Mouse (Mus musculus) kidney, postnatal 0 days (tissue): ENCODE measurements around the gene Twnk. TPM values are rescaled to one million over a fixed set of nuclear protein-coding genes. Genes with fewer than 3 reads are reported as not detected.

Experiments used
- ATAC-seq: fragments of 200-750 bp; cut with Nextera tagmentation; replicated peaks from 2 replicates; pipeline ENCODE4 v1.8.0; 2017; ENCODE audit warnings: low read depth, moderate number of reproducible peaks, moderate TSS enrichment, moderate library complexity; ENCODE audit not compliant: low FRiP score
- DNase-seq: peaks from one replicate; pipeline ENCODE4 v3.0.0-alpha.2; 2016; ENCODE audit warnings: low spot score
- H3K27ac ChIP-seq: fragments of 300-500 bp; sonication (generic); 2 replicates; pipeline ENCODE4 v1.5.1; 2014; ENCODE audit warnings: mild to moderate bottlenecking
- H3K27me3 ChIP-seq: fragments of 300-500 bp; sonication (generic); 2 replicates; pipeline ENCODE4 v1.6.1; 2014; ENCODE audit warnings: low read length, mixed read lengths; ENCODE audit not compliant: insufficient read depth
- H3K36me3 ChIP-seq: fragments of 300-500 bp; sonication (generic); 2 replicates; pipeline ENCODE4 v1.6.1; 2014; ENCODE audit warnings: low read length, mixed read lengths; ENCODE audit not compliant: insufficient read depth
- H3K4me1 ChIP-seq: fragments of 300-500 bp; sonication (generic); replicated peaks from 2 replicates; pipeline ENCODE4 v1.6.1; 2014; ENCODE audit warnings: antibody characterized with exemption, low read length, mixed read lengths; ENCODE audit not compliant: insufficient read depth
- H3K4me2 ChIP-seq: fragments of 300-500 bp; sonication (generic); 2 replicates; pipeline ENCODE4 v1.6.1; 2014; ENCODE audit warnings: mild to moderate bottlenecking, low read length, moderate library complexity, mixed read lengths
- H3K4me3 ChIP-seq: fragments of 300-500 bp; sonication (generic); replicated peaks from 2 replicates; pipeline ENCODE4 v1.5.1; 2014; ENCODE audit warnings: low read depth, low read length
- H3K9ac ChIP-seq: fragments of 300-500 bp; sonication (generic); 2 replicates; pipeline ENCODE4 v1.6.1; 2014; ENCODE audit warnings: low read depth, low read length
- H3K9me3 ChIP-seq: fragments of 300-500 bp; sonication (generic); replicated peaks from 2 replicates; pipeline ENCODE4 v1.6.1; 2016; ENCODE audit warnings: low read length, inconsistent platforms, mixed read lengths
- CTCF ChIP-seq: IDR thresholded peaks from 2 replicates; pipeline ENCODE4 v1.5.1; 2016; ENCODE audit warnings: antibody characterized with exemption, low read depth, mild to moderate bottlenecking, moderate library complexity
- WGBS: fragments of 180-500 bp; shearing (Covaris S2); extraction: QIAGEN DNeasy Blood & Tissue Kit; methylation state at CpG from one replicate; pipeline ENCODE4 v1.1.7; 2014; 5-methylcytosine and 5-hydroxymethylcytosine counted together
- polyA plus RNA-seq: library from polyadenylated mRNA; unstranded; fragments of >200 nt; fragmentation: Nextera tagmentation; extraction: Ambion mirVana; gene quantifications from 2 replicates; pipeline ENCODE4 v1.2.1, GENCODE M21; 2015

Twnk gene
- polyA plus RNA-seq, 1 experiment from 2014 or later: 15.7 TPM

DNA sequence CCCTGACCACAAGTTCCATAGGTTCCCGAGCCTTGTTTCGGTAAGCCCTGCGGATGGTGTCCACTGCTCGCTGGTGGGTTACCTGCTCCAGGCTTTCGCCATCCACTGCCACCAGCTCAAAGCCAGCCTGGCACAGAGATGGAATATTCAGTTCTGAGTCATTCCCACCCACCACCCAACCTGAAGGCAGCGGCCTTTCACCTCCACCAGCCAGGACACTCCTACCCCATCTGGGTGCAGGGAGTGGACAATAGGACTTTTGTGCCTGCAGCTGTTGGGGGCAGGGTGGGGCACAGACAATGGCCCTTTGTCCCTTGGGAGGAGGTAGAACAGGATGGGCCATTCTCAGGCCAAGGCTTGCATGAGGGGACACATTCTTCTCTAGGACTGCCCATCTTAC, 22.4 kb downstream of the Twnk start:
- Histone ChIP-seq H3K9me3 (no peaks in the 10 kb centered on the region), H3K9ac (no peak overlapping the region), H3K4me3 (no peak overlapping the region), H3K4me1 (peaks cover 4% of the 10 kb centered on the region; the same call in 1 of the 2 replicates), H3K27me3 (no peaks in the 10 kb centered on the region), H3K36me3 (peaks cover 34% of the 10 kb centered on the region), H3K4me2 (no peak overlapping the region), H3K27ac (no peak overlapping the region)
- 85% methylated on average over 6 of the region's 6 CpGs for WGBS
- TF ChIP-seq CTCF: no peak
- no peak for ATAC-seq
- DNase-seq: no peak

DNA sequence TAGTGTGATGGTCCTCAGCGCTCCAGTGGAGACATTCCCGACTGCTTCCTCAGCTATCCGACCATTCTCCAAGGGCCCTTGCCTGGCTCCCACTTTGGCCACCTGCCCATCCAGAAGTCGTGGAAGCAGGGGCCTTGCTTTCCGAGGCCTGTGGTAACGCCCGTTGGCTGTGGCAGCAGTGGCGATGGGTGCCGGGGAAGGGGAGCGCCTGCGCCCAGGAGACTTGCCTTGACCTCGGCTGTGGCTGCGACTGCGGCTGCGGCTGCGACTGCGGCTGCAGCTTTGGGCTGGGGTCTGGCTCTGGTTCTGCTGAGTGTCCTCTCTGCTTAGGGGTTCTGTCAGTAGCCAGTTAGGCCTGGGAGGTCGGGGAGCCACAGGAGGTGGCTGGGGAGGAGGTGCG, 23.3 kb downstream of the Twnk start:
- Histone ChIP-seq H3K27me3 (no peaks in the 10 kb centered on the region), H3K9ac (no peak overlapping the region), H3K27ac (no peak overlapping the region), H3K4me2 (no peak overlapping the region), H3K9me3 (no peaks in the 10 kb centered on the region), H3K4me1 (peaks cover 4% of the 10 kb centered on the region; the same call in 1 of the 2 replicates), H3K36me3 (peaks cover 34% of the 10 kb centered on the region), H3K4me3 (no peak overlapping the region)
- ATAC-seq: no peak
- no peak for TF ChIP-seq CTCF
- DNase-seq: no peak
- 64% methylated on average over 19 of the region's 19 CpGs for WGBS

DNA sequence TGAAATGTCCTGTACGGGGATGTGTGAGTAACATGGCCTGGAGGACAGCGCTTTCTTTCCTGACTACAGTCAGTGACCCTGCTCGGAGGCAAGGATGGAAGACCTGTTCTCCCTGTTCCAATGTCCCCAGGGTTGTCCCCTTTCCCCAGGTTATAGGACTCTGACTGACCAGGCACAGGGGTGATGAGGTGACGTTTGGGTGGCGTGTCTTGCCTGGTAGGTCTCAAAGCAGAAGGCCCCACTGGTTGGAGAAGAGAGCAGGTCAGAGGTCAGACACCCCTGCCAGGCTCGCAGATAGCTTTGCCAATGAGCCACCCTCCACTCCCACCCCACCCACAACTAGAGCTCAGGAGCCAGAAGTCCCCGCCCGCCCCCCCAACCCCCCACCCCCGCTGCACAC, 24.1 kb downstream of the Twnk start:
- DNase-seq (no peak), ATAC-seq (no peak)
- Histone ChIP-seq H3K36me3 (peaks cover 34% of the 10 kb centered on the region), H3K4me1 (peaks cover 4% of the 10 kb centered on the region; the same call in 1 of the 2 replicates), H3K27ac (no peak overlapping the region), H3K4me2 (no peak overlapping the region), H3K9ac (no peak overlapping the region), H3K4me3 (no peak overlapping the region), H3K9me3 (no peaks in the 10 kb centered on the region), H3K27me3 (no peaks in the 10 kb centered on the region)
- no peak for TF ChIP-seq CTCF
- 62% methylated on average over 8 of the region's 9 CpGs for WGBS

DNA sequence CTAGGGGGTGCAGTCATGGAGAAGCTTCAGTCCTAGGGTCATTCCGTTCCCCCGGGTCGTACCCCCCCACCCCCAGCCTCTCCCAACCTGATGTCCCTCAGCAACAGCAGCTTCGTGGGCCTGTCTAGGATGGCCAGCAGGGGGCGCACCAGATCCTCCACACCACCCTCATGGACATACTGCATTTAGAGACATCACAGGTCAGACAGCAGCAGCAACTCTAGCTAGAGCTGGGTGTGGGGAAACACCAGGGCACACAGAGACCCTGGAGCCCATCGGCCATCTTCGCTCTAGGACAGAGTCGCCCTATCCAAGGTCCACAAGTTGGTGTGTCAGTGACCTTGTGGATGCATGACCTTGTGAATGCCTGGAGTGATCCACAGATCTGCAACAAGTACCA, 24.6 kb downstream of the Twnk start:
- TF ChIP-seq CTCF: peak; percentile 86
- Histone ChIP-seq H3K36me3 (peaks cover 34% of the 10 kb centered on the region), H3K9ac (no peak overlapping the region), H3K27ac (no peak overlapping the region), H3K9me3 (no peaks in the 10 kb centered on the region), H3K27me3 (no peaks in the 10 kb centered on the region), H3K4me3 (no peak overlapping the region), H3K4me2 (0 out of 2 replicates have a peak overlapping the region, but pooled peaks have one; percentile 45), H3K4me1 (peaks cover 4% of the 10 kb centered on the region; the same call in 1 of the 2 replicates)
- DNase-seq: peak; percentile 71
- peak; percentile 18 for ATAC-seq
- WGBS: 36% methylated on average over 8 of the region's 8 CpGs

DNA sequence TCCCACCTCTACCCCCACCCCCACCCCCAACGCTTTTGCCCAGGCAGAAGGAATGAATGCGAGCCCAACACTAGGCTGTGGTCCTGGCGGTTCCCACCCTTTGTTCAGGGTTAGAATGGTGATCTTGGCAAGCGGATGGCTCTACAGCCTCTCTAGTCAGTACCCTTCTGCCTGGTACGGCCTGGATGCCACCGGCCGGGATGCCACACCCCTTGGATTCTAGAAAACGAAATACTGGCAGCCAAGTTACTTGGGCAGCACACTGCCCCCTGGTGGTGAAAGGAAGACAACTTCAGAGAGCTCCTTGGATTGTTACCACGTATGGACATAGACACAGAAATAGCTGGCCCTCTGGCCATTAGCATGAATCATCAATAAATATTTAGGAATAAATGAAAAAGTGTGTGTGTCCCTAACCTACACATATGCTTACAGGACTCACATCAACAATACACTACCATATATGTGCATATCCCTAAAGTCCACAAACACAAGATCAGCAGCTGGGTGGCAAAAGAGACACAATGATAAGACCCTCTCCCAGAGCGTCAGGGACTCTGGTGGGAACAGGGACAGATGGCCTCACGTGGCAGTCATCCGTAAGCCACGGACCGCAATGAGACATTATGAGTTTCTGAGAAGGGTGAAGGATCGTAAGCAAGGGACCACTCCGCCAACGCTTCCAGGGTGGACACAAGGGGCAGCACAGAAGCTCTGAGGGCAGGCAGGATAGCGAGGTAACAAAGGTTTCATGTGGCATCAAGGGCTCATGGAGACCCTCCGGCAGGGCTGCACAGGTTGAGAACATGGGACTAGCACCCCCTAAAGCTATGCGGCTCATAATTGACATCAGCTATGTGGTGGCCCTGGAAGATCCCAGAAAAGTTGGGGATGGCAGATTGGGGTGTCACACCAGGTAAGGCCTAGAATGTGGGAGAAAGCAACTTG, 25.6 kb downstream of the Twnk start:
- DNase-seq (peak; percentile 96), ATAC-seq (peak; percentile 30; the same call in 1 of the 2 replicates)
- Histone ChIP-seq H3K4me2 (peak overlapping the region; percentile 45), H3K9me3 (no peaks in the 10 kb centered on the region), H3K4me1 (peaks cover 4% of the 10 kb centered on the region; the same call in 1 of the 2 replicates), H3K27me3 (no peaks in the 10 kb centered on the region), H3K9ac (no peak overlapping the region), H3K27ac (no peak overlapping the region), H3K4me3 (no peak overlapping the region), H3K36me3 (peaks cover 26% of the 10 kb centered on the region)
- TF ChIP-seq CTCF: peak; percentile 90
- 39% methylated on average over 20 of the region's 20 CpGs for WGBS

DNA sequence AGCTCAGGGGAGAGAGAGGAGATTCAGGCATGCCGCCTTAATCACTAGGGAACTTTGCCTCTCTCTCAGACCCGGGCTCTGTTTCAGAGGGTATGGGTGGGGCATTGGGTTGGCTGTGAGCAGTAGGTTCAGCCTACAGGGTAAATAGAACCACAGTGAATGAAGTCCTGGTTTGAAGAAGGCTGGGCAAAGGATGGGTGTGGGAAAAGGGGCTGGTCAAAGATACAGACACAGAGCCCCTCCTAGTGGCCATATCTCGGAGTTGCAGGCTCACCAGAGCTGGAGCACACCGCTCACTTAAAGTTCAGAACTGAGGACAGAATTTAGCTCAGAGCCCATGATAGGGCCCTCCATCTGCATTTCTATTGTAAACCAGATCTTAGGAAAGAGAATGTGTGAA, 26.3 kb downstream of the Twnk start:
- no peak overlapping the region for H3K27ac ChIP-seq
- H3K27me3 ChIP-seq: no peaks in the 10 kb centered on the region
- H3K9ac ChIP-seq: no peak overlapping the region
- peaks cover 4% of the 10 kb centered on the region; the same call in 1 of the 2 replicates for H3K4me1 ChIP-seq
- peaks cover 21% of the 10 kb centered on the region for H3K36me3 ChIP-seq
- H3K9me3 ChIP-seq: no peaks in the 10 kb centered on the region
- 20% methylated on average over 4 of the region's 4 CpGs for WGBS
- ATAC-seq (no peak), DNase-seq (peak; percentile 94)
- TF ChIP-seq CTCF: peak; percentile 96
- H3K4me3 ChIP-seq: no peak overlapping the region
- no peak overlapping the region for H3K4me2 ChIP-seq
